Mouse (Mus musculus): ENCODE measurements at regions not wholly inside any gene's neighbourhood (a gene's known extent, or its start where the extent isn't known, plus 50 kb on each side); places are given as distances from the start of the nearest gene placed in this dataset.
A peak's percentile ranks its signal among the peaks of the same experiment; 100 is the strongest.
"Not testable (repeated sequence)": the region's sequence is repeated elsewhere in the genome, so short reads cannot be mapped to it uniquely, and the experiment has no call there.

GRCm38 (mm10) chr11:45244796-45245195, 607.1 kb upstream of the Clint1 start:
- DNase-seq = no peak

- DNase-seq = no peak
These were observed 595.8 kb upstream of the Clint1 start for GRCm38 (mm10) chr11:45256019-45256418.

- no peak for DNase-seq
These were observed 589.7 kb upstream of the Clint1 start for GRCm38 (mm10) chr11:45262198-45262597.

GRCm38 (mm10) chr11:45264001-45264400, 587.9 kb upstream of the Clint1 start:
- DNase-seq = no peak

GRCm38 (mm10) chr11:45265171-45265988, 586.5 kb upstream of the Clint1 start:
- no peak for DNase-seq

- no peak for DNase-seq
These were observed 585.9 kb upstream of the Clint1 start for GRCm38 (mm10) chr11:45265989-45266302.

GRCm38 (mm10) chr11:45269215-45269614, 582.6 kb upstream of the Clint1 start:
- DNase-seq = no peak

GRCm38 (mm10) chr11:45271206-45271605, 580.6 kb upstream of the Clint1 start:
- no peak for DNase-seq

GRCm38 (mm10) chr11:45274446-45275119, 577.3 kb upstream of the Clint1 start:
- peak; percentile 3 for DNase-seq

- no peak for DNase-seq
These were observed 576.7 kb upstream of the Clint1 start for GRCm38 (mm10) chr11:45275170-45275569.

GRCm38 (mm10) chr11:45296772-45297171, 555.1 kb upstream of the Clint1 start:
- no peak for DNase-seq

GRCm38 (mm10) chr11:45311934-45312333, 539.9 kb upstream of the Clint1 start:
- no peak for DNase-seq

- DNase-seq = no peak
These were observed 528.1 kb upstream of the Clint1 start for GRCm38 (mm10) chr11:45323766-45324165.

- no peak for DNase-seq
These were observed 521.5 kb upstream of the Clint1 start for GRCm38 (mm10) chr11:45330319-45330718.

- DNase-seq = no peak
These were observed 518.1 kb upstream of the Clint1 start for GRCm38 (mm10) chr11:45333756-45334155.

GRCm38 (mm10) chr11:45349331-45349730, 502.5 kb upstream of the Clint1 start:
- no peak for DNase-seq

- DNase-seq = no peak
These were observed 486.5 kb upstream of the Clint1 start for GRCm38 (mm10) chr11:45365343-45365742.

- no peak for DNase-seq
These were observed 462.4 kb upstream of the Clint1 start for GRCm38 (mm10) chr11:45389243-45390146.

- no peak for DNase-seq
These were observed 455.8 kb upstream of the Clint1 start for GRCm38 (mm10) chr11:45396009-45396408.

GRCm38 (mm10) chr11:45398188-45398587, 453.7 kb upstream of the Clint1 start:
- no peak for DNase-seq

GRCm38 (mm10) chr11:45404377-45405029, 447.3 kb upstream of the Clint1 start:
- no peak for DNase-seq

- not testable (repeated sequence) for DNase-seq
These were observed 427.8 kb upstream of the Clint1 start for GRCm38 (mm10) chr11:45424066-45424465.
